Mouse (Mus musculus) bone marrow, adult 2 months (tissue): ENCODE measurements around the gene Gm13889.

Experiments used
- CTCF ChIP-seq: fragments of 200-500 bp; IDR thresholded peaks from 2 replicates; pipeline ENCODE4 v1.5.1; 2011; ENCODE audit warnings: low read length, control low read depth; ENCODE audit not compliant: control insufficient read depth, insufficient read depth
- POLR2A ChIP-seq: fragments of 200-500 bp; IDR thresholded peaks from 2 replicates; pipeline ENCODE4 v1.6.1; 2011; ENCODE audit warnings: low read depth, mild to moderate bottlenecking, control low read depth, low read length, borderline replicate concordance; ENCODE audit not compliant: control insufficient read depth

GRCm38 (mm10) chr2:93958216-93958615, 1.2 kb upstream of the Gm13889 start:
- TF ChIP-seq CTCF (no peak), POLR2A (no peak)
